Mouse (Mus musculus) limb, embryonic 14.5 days (tissue): ENCODE measurements around the gene Scrn1. TPM values are rescaled to one million over a fixed set of nuclear protein-coding genes. Genes with fewer than 3 reads are reported as not detected.

ENCODE experiments used
- ATAC-seq: fragments of 200-750 bp; cut with Nextera tagmentation; 2 replicates; pipeline ENCODE4 v1.8.0; 2017; ENCODE audit warnings: low read depth, moderate number of reproducible peaks, moderate TSS enrichment; ENCODE audit not compliant: low FRiP score
- DNase-seq: peaks from one replicate; pipeline ENCODE4 v3.0.0-alpha.2; 2015; ENCODE audit warnings: low spot score
- H3K27ac ChIP-seq: fragments of 300-500 bp; sonication (generic); replicated peaks from 2 replicates; pipeline ENCODE4 v1.5.1; 2014; ENCODE audit warnings: low read depth, mild to moderate bottlenecking, low read length, moderate library complexity, mixed read lengths
- H3K27me3 ChIP-seq: fragments of 300-500 bp; sonication (generic); 2 replicates; pipeline ENCODE4 v1.6.1; 2014; ENCODE audit warnings: low read length, mixed read lengths; ENCODE audit not compliant: control insufficient read depth, insufficient read depth
- H3K36me3 ChIP-seq: fragments of 300-500 bp; sonication (generic); 2 replicates; pipeline ENCODE4 v1.6.1; 2014; ENCODE audit warnings: mild to moderate bottlenecking, low read length, moderate library complexity, mixed read lengths; ENCODE audit not compliant: control insufficient read depth, insufficient read depth
- H3K4me1 ChIP-seq: fragments of 300-500 bp; sonication (generic); 2 replicates; pipeline ENCODE4 v1.6.1; 2014; ENCODE audit warnings: antibody characterized with exemption, low read length, mixed read lengths; ENCODE audit not compliant: control insufficient read depth, insufficient read depth
- H3K4me2 ChIP-seq: fragments of 300-500 bp; sonication (generic); replicated peaks from 2 replicates; pipeline ENCODE4 v1.6.1; 2014; ENCODE audit warnings: low read depth, mild to moderate bottlenecking, low read length, moderate library complexity; ENCODE audit not compliant: severe bottlenecking
- H3K4me3 ChIP-seq: fragments of 300-500 bp; sonication (generic); replicated peaks from 2 replicates; pipeline ENCODE4 v1.5.1; 2014; ENCODE audit warnings: low read length
- H3K9ac ChIP-seq: fragments of 300-500 bp; sonication (generic); 2 replicates; pipeline ENCODE4 v1.6.1; 2014; ENCODE audit warnings: mild to moderate bottlenecking, low read depth, low read length, moderate library complexity; ENCODE audit not compliant: severe bottlenecking
- H3K9me3 ChIP-seq: fragments of 300-500 bp; sonication (generic); 2 replicates; pipeline ENCODE4 v1.6.1; 2016; ENCODE audit warnings: low read length; ENCODE audit not compliant: control insufficient read depth
- POLR2A ChIP-seq: fragments of 200-500 bp; IDR thresholded peaks from 2 replicates; pipeline ENCODE4 v1.8.0; 2012; ENCODE audit warnings: inconsistent platforms, mild to moderate bottlenecking, moderate library complexity, borderline replicate concordance; ENCODE audit not compliant: insufficient read depth, insufficient read length; ENCODE audit errors: extremely low read depth
- WGBS: fragments of 180-500 bp; shearing (Covaris S2); extraction: QIAGEN DNeasy Blood & Tissue Kit; methylation state at CpG from one replicate; pipeline ENCODE4 v1.1.7; 2014; 5-methylcytosine and 5-hydroxymethylcytosine counted together
- polyA plus RNA-seq, 2 experiments: library from polyadenylated mRNA; depleted of rRNA in 1 of 2; stranded (reverse) in 1 of 2; unstranded in 1 of 2; fragments of >200 nt; fragmentation: Nextera tagmentation in 1 of 2; extraction: Ambion mirVana in 1 of 2; gene quantifications; 2 replicates each; pipeline versions ENCODE4 v1.2.1 to v1.2.3; 2012 to 2014

Scrn1 gene
- polyA plus RNA-seq, 2 experiments = 6.3 to 8.0 TPM

- ATAC-seq = no peak
- no peaks in the 10 kb centered on the region for H3K27me3 ChIP-seq
- 72% methylated on average over 4 of the region's 4 CpGs for WGBS
- peaks cover 13% of the 10 kb centered on the region for H3K36me3 ChIP-seq
- no peak overlapping the region for H3K4me2 ChIP-seq
- no peak for TF ChIP-seq POLR2A
- H3K4me3 ChIP-seq = no peak overlapping the region
- H3K4me1 ChIP-seq = peaks cover 15% of the 10 kb centered on the region
- H3K9me3 ChIP-seq = no peaks in the 10 kb centered on the region
- H3K27ac ChIP-seq = no peak overlapping the region
- H3K9ac ChIP-seq = no peak overlapping the region
- no peak for DNase-seq
Observed at GRCm38 (mm10) chr6:54587683-54588082, 21.4 kb upstream of the Scrn1 start.

- Histone ChIP-seq H3K9me3 (no peaks in the 10 kb centered on the region), H3K4me1 (peaks cover 10% of the 10 kb centered on the region), H3K36me3 (peaks cover 19% of the 10 kb centered on the region), H3K4me2 (no peak overlapping the region), H3K4me3 (no peak overlapping the region), H3K27ac (no peak overlapping the region), H3K9ac (no peak overlapping the region), H3K27me3 (no peaks in the 10 kb centered on the region)
- WGBS = 88% methylated on average over 8 of the region's 8 CpGs
- DNase-seq (no peak), ATAC-seq (no peak)
- no peak for TF ChIP-seq POLR2A
Observed at GRCm38 (mm10) chr6:54586911-54587310, 20.6 kb upstream of the Scrn1 start.

GRCm38 (mm10) chr6:54586175-54586574, 19.9 kb upstream of the Scrn1 start:
- DNase-seq (peak; percentile 66), ATAC-seq (no peak)
- Histone ChIP-seq H3K27ac (no peak overlapping the region), H3K27me3 (no peaks in the 10 kb centered on the region), H3K9ac (no peak overlapping the region), H3K36me3 (peaks cover 19% of the 10 kb centered on the region), H3K4me3 (no peak overlapping the region), H3K4me1 (peaks cover 5% of the 10 kb centered on the region), H3K4me2 (no peak overlapping the region), H3K9me3 (no peaks in the 10 kb centered on the region)
- no peak for TF ChIP-seq POLR2A
- WGBS = 27% methylated on average over 2 of the region's 2 CpGs

- Histone ChIP-seq H3K9ac (no peak overlapping the region), H3K27me3 (no peaks in the 10 kb centered on the region), H3K4me2 (no peak overlapping the region), H3K27ac (no peak overlapping the region), H3K4me1 (no peaks in the 10 kb centered on the region), H3K4me3 (no peak overlapping the region), H3K9me3 (no peaks in the 10 kb centered on the region), H3K36me3 (0 out of 2 replicates have a peak, but pooled peaks cover 7% of the 10 kb centered on the region)
- no peak for TF ChIP-seq POLR2A
- ATAC-seq = no peak
- WGBS = 24% methylated on average over 6 of the region's 6 CpGs
- DNase-seq = no peak
Observed at GRCm38 (mm10) chr6:54573218-54573955, 7.1 kb upstream of the Scrn1 start.

GRCm38 (mm10) chr6:54569776-54570175, 3.5 kb upstream of the Scrn1 start:
- WGBS = 18% methylated on average over 7 of the region's 7 CpGs
- DNase-seq (no peak), ATAC-seq (no peak)

GRCm38 (mm10) chr6:54566546-54566919, 244 bp upstream of the Scrn1 start:
- WGBS = 7% methylated on average over 6 of the region's 6 CpGs
- H3K9ac ChIP-seq = peak overlapping the region; percentile 58
- no peak for TF ChIP-seq POLR2A
- ATAC-seq = no peak
- H3K4me3 ChIP-seq = peak overlapping the region; percentile 51
- H3K27me3 ChIP-seq = no peaks in the 10 kb centered on the region
- H3K36me3 ChIP-seq = no peaks in the 10 kb centered on the region
- H3K4me2 ChIP-seq = peak overlapping the region; percentile 91
- DNase-seq = no peak
- peaks cover 15% of the 10 kb centered on the region for H3K4me1 ChIP-seq
- H3K27ac ChIP-seq = no peak overlapping the region
- no peaks in the 10 kb centered on the region for H3K9me3 ChIP-seq

More at GRCm38 (mm10) chr6:54569776-54570175, 3.5 kb upstream of the Scrn1 start:
- Histone ChIP-seq H3K9me3 (no peaks in the 10 kb centered on the region), H3K27me3 (no peaks in the 10 kb centered on the region), H3K4me1 (peaks cover 12% of the 10 kb centered on the region), H3K4me3 (no peak overlapping the region), H3K4me2 (no peak overlapping the region), H3K9ac (no peak overlapping the region), H3K36me3 (no peaks in the 10 kb centered on the region), H3K27ac (no peak overlapping the region)
- TF ChIP-seq POLR2A = no peak
